Mouse (Mus musculus): ENCODE results near the gene Mmp19. TPM values are rescaled to one million over a fixed set of nuclear protein-coding genes. Genes with fewer than 3 reads are reported as not detected.
"Not testable (repeated sequence)": the region's sequence is repeated elsewhere in the genome, so short reads cannot be mapped to it uniquely, and the experiment has no call there.

Mmp19 gene
- polyA plus RNA-seq, 1 experiment from 2014 or later = 1.6 TPM

DNA sequence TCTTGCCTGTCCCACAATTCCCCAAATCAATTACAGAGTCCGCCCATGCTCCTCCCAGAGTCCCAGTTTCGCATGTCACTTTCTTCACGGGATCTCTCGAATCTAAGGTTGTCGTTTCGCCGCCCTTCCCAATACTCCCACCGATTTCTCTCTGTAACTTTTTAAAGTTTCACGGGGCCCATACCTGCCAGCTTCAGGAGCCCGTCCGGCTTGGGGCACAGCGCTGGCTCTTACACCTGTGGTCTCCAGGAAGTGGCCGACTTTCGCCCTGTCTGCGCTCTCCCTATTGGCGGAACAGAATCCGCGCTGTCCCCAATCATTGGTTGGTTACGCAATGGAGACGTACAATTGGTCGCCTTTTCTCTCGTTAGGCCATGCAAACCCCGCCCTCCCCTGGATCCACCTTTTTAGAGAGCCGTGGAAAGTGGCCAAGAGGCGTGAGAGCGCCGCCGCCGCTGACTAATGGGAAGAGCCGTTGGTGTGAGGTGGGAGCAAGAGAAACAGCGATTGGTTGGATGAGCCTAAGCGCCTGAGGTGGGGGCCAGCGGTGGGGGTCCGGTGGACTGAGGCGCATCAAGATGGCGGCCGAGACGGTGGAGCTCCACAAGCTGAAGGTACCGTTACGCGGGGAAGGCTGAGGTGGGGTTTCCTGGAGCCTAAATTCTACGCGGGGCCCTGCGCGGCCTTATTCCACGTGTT lies 30.8 kb downstream of the Mmp19 start, which contains the start of gene Ormdl2:
Ormdl2 (minus strand) TSS at position 288 of the 699 bp plus-strand sequence.
- peak; percentile 99 for ATAC-seq (replicated peaks; ENCODE audit: insufficient number of reproducible peaks, insufficient read depth, low FRiP score, low read depth)
- peak within 1 kb of the TSS; percentile 96 for H3K4me3 ChIP-seq
- no peaks in the 10 kb centered on the region for H3K9me3 ChIP-seq (replicated peaks)
- H3K4me1 ChIP-seq (replicated peaks) = peaks cover 13% of the 10 kb centered on the region
- peak within 1 kb of the TSS; percentile 90 for H3K9ac ChIP-seq
- WGBS = under 1% methylated on average over 46 of the region's 46 CpGs
- peaks cover 38% of the 10 kb centered on the region for H3K36me3 ChIP-seq
- H3K27ac ChIP-seq = peak within 1 kb of the TSS; percentile 73
- H3K27me3 ChIP-seq = no peaks in the 10 kb centered on the region
- H3K4me2 ChIP-seq = peak within 1 kb of the TSS; percentile 72

DNA sequence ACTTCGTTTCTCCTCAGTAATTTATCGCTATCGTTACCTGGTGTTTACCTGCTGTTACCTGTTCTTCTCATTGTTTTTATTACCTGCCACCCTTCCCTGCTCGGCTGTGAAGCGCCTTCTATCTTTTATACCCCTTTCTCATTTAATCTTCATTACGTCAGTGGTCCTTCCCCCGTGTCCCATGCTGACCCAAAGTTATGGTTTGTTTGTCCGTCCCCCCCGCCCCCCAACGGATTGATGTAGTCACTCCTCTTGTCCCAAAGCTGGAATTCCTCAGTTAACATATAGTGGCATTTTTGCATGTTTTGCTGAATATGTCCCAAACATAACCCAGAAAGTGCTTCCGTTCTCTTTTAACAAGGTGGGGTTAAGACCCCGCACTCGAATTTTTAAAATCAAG lies 31.4 kb downstream of the Mmp19 start:
- H3K4me3 ChIP-seq = peak overlapping the region; percentile 96
- H3K4me2 ChIP-seq = peak overlapping the region; percentile 72
- peaks cover 32% of the 10 kb centered on the region for H3K36me3 ChIP-seq
- no peaks in the 10 kb centered on the region for H3K9me3 ChIP-seq (replicated peaks)
- peaks cover 13% of the 10 kb centered on the region for H3K4me1 ChIP-seq (replicated peaks)
- no peak for ATAC-seq (replicated peaks; ENCODE audit: insufficient number of reproducible peaks, insufficient read depth, low FRiP score, low read depth)
- H3K27ac ChIP-seq = peak overlapping the region; percentile 73
- H3K9ac ChIP-seq = peak overlapping the region; percentile 90
- H3K27me3 ChIP-seq = no peaks in the 10 kb centered on the region
- WGBS = 2% methylated on average over 13 of the region's 13 CpGs

GRCm38 (mm10) chr10:128823087-128823486 lies 32.4 kb downstream of the Mmp19 start:
- Histone ChIP-seq H3K4me1 (replicated peaks) (peaks cover 13% of the 10 kb centered on the region), H3K4me3 (peak overlapping the region; percentile 96), H3K4me2 (peak overlapping the region; percentile 72), H3K36me3 (peaks cover 23% of the 10 kb centered on the region)
- H3K27ac ChIP-seq; H3K9ac ChIP-seq; H3K27me3 ChIP-seq; H3K9me3 ChIP-seq (replicated peaks); ATAC-seq (replicated peaks; ENCODE audit: insufficient number of reproducible peaks, insufficient read depth, low FRiP score, low read depth): not testable (repeated sequence)
- 72% methylated on average over 4 of the region's 4 CpGs for WGBS

GRCm38 (mm10) chr10:128823821-128824220 lies 33.1 kb downstream of the Mmp19 start:
- H3K9ac ChIP-seq = no peak overlapping the region
- no peak overlapping the region for H3K4me2 ChIP-seq
- peaks cover 15% of the 10 kb centered on the region for H3K36me3 ChIP-seq
- no peaks in the 10 kb centered on the region for H3K9me3 ChIP-seq (replicated peaks)
- no peak overlapping the region for H3K27ac ChIP-seq
- ATAC-seq (replicated peaks; ENCODE audit: insufficient number of reproducible peaks, insufficient read depth, low FRiP score, low read depth) = no peak
- peaks cover 13% of the 10 kb centered on the region for H3K4me1 ChIP-seq (replicated peaks)
- no peaks in the 10 kb centered on the region for H3K27me3 ChIP-seq
- no peak overlapping the region for H3K4me3 ChIP-seq
- 94% methylated on average over 9 of the region's 9 CpGs for WGBS

DNA sequence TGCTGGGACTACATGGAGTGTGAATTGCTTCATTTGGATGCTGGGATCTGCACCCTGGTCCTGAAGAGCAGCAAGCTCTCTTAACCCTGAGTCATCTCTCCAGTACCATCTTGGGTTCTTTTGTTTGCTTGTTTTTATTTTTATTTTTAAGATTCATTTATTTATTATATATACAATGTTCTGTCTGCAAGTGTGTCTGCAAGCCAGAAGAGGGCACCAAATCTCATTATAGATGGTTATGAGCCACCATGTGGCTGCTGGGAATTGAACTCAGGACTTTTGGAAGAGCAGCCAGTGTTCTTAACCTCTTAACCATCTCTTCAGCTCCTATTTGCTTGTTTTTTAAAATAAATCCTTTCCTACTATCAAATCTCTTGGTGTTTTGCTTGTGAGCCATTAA lies 46.7 kb downstream of the Mmp19 start:
- H3K4me2 ChIP-seq = no peak overlapping the region
- H3K4me1 ChIP-seq (replicated peaks) = no peaks in the 10 kb centered on the region
- ATAC-seq (replicated peaks; ENCODE audit: insufficient number of reproducible peaks, insufficient read depth, low FRiP score, low read depth) = no peak
- no peaks in the 10 kb centered on the region for H3K9me3 ChIP-seq (replicated peaks)
- H3K36me3 ChIP-seq = peaks cover 72% of the 10 kb centered on the region
- no peak overlapping the region for H3K9ac ChIP-seq
- no peak overlapping the region for H3K27ac ChIP-seq
- no peak overlapping the region for H3K4me3 ChIP-seq
- no peaks in the 10 kb centered on the region for H3K27me3 ChIP-seq

DNA sequence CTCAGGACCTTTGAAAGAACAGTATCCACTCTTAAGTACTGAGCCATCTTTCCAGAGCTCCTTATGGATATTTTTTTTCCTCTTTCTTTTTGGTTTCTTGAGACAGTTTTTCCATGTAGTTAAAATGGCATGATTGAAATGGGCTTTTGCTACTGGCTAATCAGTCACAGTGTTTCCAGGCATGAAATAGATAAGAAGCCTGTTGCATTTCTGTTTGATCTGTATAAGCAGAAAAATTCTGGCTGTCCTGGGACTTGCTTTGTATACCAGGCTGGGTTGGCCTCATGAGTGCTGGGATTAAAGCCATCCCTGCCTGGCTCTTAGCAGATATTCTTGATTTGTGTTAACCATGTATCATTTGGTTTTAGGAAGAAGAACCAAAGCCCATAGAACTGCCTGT lies 48.7 kb downstream of the Mmp19 start:
- no peak overlapping the region for H3K9ac ChIP-seq
- H3K27ac ChIP-seq = no peak overlapping the region
- no peak overlapping the region for H3K4me2 ChIP-seq
- H3K4me3 ChIP-seq = no peak overlapping the region
- H3K36me3 ChIP-seq = peaks cover 72% of the 10 kb centered on the region
- no peaks in the 10 kb centered on the region for H3K9me3 ChIP-seq (replicated peaks)
- no peaks in the 10 kb centered on the region for H3K27me3 ChIP-seq
- no peaks in the 10 kb centered on the region for H3K4me1 ChIP-seq (replicated peaks)
- ATAC-seq (replicated peaks; ENCODE audit: insufficient number of reproducible peaks, insufficient read depth, low FRiP score, low read depth) = no peak

DNA sequence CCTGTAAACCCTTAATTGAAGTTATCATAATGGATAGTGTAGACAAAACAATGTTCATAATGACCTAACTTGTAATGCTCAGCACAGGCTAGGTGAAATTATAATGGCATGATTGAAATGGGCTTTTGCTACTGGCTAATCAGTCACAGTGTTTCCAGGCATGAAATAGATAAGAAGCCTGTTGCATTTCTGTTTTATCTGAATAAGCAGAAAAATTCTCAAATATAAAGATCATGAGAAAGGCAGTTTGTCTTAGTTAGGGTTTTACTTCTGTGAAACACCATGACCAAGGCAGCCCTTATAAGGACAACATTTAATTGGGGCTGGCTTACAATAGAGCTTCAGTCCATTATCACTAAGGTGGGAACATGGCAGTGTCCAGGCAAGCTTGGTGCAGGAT lies 49.9 kb downstream of the Mmp19 start:
- no peak overlapping the region for H3K4me2 ChIP-seq
- no peak overlapping the region for H3K4me3 ChIP-seq
- H3K4me1 ChIP-seq (replicated peaks) = 0 out of 2 replicates have a peak, but pooled peaks cover 2% of the 10 kb centered on the region
- no peak overlapping the region for H3K27ac ChIP-seq
- no peaks in the 10 kb centered on the region for H3K9me3 ChIP-seq (replicated peaks)
- no peak overlapping the region for H3K9ac ChIP-seq
- peaks cover 72% of the 10 kb centered on the region for H3K36me3 ChIP-seq
- H3K27me3 ChIP-seq = no peaks in the 10 kb centered on the region
- ATAC-seq (replicated peaks; ENCODE audit: insufficient number of reproducible peaks, insufficient read depth, low FRiP score, low read depth) = no peak

- no peak for ATAC-seq (replicated peaks; ENCODE audit: insufficient number of reproducible peaks, insufficient read depth, low FRiP score, low read depth)
- peaks cover 77% of the 10 kb centered on the region for H3K36me3 ChIP-seq
- 93% methylated on average over 5 of the region's 5 CpGs for WGBS
These were observed 52.5 kb downstream of the Mmp19 start for GRCm38 (mm10) chr10:128843260-128843659.

DNA sequence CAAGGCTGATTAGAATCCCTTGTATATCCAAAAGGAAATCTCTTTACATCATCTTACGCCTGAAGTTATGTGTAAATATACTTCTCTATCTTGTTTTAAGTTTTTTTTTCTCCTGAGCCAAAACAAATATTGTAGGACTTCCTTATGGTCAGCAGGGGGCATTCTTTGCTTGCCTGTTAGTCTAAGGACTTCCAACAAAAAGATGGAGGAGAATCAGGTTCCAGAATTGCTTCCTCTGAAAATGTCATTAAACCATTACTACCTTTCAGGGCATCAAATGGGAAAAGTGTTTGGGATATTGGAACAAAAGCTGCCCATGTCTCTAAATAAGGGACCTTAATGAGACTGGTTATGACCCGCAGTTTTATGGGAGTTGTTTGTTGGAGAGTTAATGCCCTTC lies 54.8 kb downstream of the Mmp19 start:
- no peaks in the 10 kb centered on the region for H3K27me3 ChIP-seq
- H3K9me3 ChIP-seq (replicated peaks) = no peaks in the 10 kb centered on the region
- H3K9ac ChIP-seq = no peak overlapping the region
- ATAC-seq (replicated peaks; ENCODE audit: insufficient number of reproducible peaks, insufficient read depth, low FRiP score, low read depth) = no peak
- 76% methylated on average over 2 of the region's 2 CpGs for WGBS
- 0 out of 2 replicates have a peak, but pooled peaks cover 2% of the 10 kb centered on the region for H3K4me1 ChIP-seq (replicated peaks)
- peaks cover 81% of the 10 kb centered on the region for H3K36me3 ChIP-seq
- no peak overlapping the region for H3K4me2 ChIP-seq
- H3K27ac ChIP-seq = no peak overlapping the region
- no peak overlapping the region for H3K4me3 ChIP-seq

More at GRCm38 (mm10) chr10:128843260-128843659, 52.5 kb downstream of the Mmp19 start:
- no peak overlapping the region for H3K9ac ChIP-seq
- no peak overlapping the region for H3K27ac ChIP-seq
- 0 out of 2 replicates have a peak, but pooled peaks cover 2% of the 10 kb centered on the region for H3K4me1 ChIP-seq (replicated peaks)
- H3K4me2 ChIP-seq = no peak overlapping the region
- H3K4me3 ChIP-seq = no peak overlapping the region
- no peaks in the 10 kb centered on the region for H3K27me3 ChIP-seq
- no peaks in the 10 kb centered on the region for H3K9me3 ChIP-seq (replicated peaks)

DNA sequence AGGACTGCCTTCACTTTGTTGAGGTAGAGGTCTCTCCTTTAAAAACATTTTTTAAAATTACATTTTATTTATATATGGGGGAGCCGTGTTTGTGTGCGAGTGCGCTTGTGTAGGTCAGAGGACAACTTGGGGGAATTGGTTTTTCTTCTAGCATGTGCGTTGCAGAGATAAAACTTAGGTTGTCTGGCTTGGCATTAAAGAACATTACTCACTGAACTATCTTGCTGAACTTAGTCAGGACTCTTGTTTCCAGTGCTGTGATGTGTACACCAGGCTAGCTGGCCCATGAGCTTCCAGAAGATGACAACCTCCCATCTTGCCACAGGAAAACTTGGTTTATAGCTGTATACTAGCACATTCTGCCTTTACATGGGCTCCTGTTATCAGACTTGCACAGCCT lies 56.0 kb downstream of the Mmp19 start:
- 96% methylated on average over 4 of the region's 4 CpGs for WGBS
- peaks cover 74% of the 10 kb centered on the region for H3K36me3 ChIP-seq
- H3K9ac ChIP-seq = no peak overlapping the region
- no peaks in the 10 kb centered on the region for H3K27me3 ChIP-seq
- H3K9me3 ChIP-seq (replicated peaks) = no peaks in the 10 kb centered on the region
- H3K27ac ChIP-seq = no peak overlapping the region
- H3K4me2 ChIP-seq = no peak overlapping the region
- no peak overlapping the region for H3K4me3 ChIP-seq
- no peak for ATAC-seq (replicated peaks; ENCODE audit: insufficient number of reproducible peaks, insufficient read depth, low FRiP score, low read depth)
- H3K4me1 ChIP-seq (replicated peaks) = 0 out of 2 replicates have a peak, but pooled peaks cover 2% of the 10 kb centered on the region

- H3K9ac ChIP-seq = no peak overlapping the region
- WGBS = 71% methylated on average over 2 of the region's 2 CpGs
- no peak overlapping the region for H3K4me3 ChIP-seq
- H3K4me2 ChIP-seq = no peak overlapping the region
- no peaks in the 10 kb centered on the region for H3K9me3 ChIP-seq (replicated peaks)
- H3K27me3 ChIP-seq = no peaks in the 10 kb centered on the region
- H3K4me1 ChIP-seq (replicated peaks) = 0 out of 2 replicates have a peak, but pooled peaks cover 2% of the 10 kb centered on the region
- peaks cover 66% of the 10 kb centered on the region for H3K36me3 ChIP-seq
- no peak overlapping the region for H3K27ac ChIP-seq
- ATAC-seq (replicated peaks; ENCODE audit: insufficient number of reproducible peaks, insufficient read depth, low FRiP score, low read depth) = no peak
These were observed 57.7 kb downstream of the Mmp19 start for GRCm38 (mm10) chr10:128848426-128848825.

GRCm38 (mm10) chr10:128850339-128850738 lies 59.6 kb downstream of the Mmp19 start:
- Histone ChIP-seq H3K27ac (no peak overlapping the region), H3K36me3 (peaks cover 61% of the 10 kb centered on the region), H3K4me3 (no peak overlapping the region), H3K27me3 (no peaks in the 10 kb centered on the region), H3K4me1 (replicated peaks) (no peaks in the 10 kb centered on the region), H3K9me3 (replicated peaks) (no peaks in the 10 kb centered on the region), H3K4me2 (no peak overlapping the region), H3K9ac (no peak overlapping the region)
- WGBS = 82% methylated on average over 3 of the region's 3 CpGs
- ATAC-seq (replicated peaks; ENCODE audit: insufficient number of reproducible peaks, insufficient read depth, low FRiP score, low read depth) = no peak
